Mouse (Mus musculus) stomach, embryonic 14.5 days (tissue): ENCODE measurements at regions not wholly inside any gene's neighbourhood (a gene's known extent, or its start where the extent isn't known, plus 50 kb on each side); places are given as distances from the start of the nearest gene placed in this dataset.

Experiments used
- ATAC-seq: fragments of 200-750 bp; cut with Nextera tagmentation; 2 replicates; pipeline ENCODE4 v1.8.0; 2017; ENCODE audit warnings: low read depth, moderate TSS enrichment; ENCODE audit not compliant: insufficient number of reproducible peaks, insufficient read depth, low FRiP score
- H3K27ac ChIP-seq: fragments of 300-500 bp; sonication (generic); 2 replicates; pipeline ENCODE4 v1.5.1; 2014; ENCODE audit warnings: mild to moderate bottlenecking, low read length, moderate library complexity, mixed read lengths
- H3K27me3 ChIP-seq: fragments of 300-500 bp; sonication (generic); 2 replicates; pipeline ENCODE4 v1.6.1; 2014; ENCODE audit warnings: low read length, control low read depth, mixed read lengths; ENCODE audit not compliant: control insufficient read depth, insufficient read depth
- H3K36me3 ChIP-seq: fragments of 300-500 bp; sonication (generic); 2 replicates; pipeline ENCODE4 v1.6.1; 2014; ENCODE audit warnings: mild to moderate bottlenecking, control low read depth, low read length, moderate library complexity, mixed read lengths; ENCODE audit not compliant: control insufficient read depth, insufficient read depth
- H3K4me1 ChIP-seq: fragments of 300-500 bp; sonication (generic); 2 replicates; pipeline ENCODE4 v1.6.1; 2014; ENCODE audit warnings: low read length, control low read depth, mixed read lengths; ENCODE audit not compliant: control insufficient read depth, insufficient read depth
- H3K4me2 ChIP-seq: fragments of 300-500 bp; sonication (generic); replicated peaks from 2 replicates; pipeline ENCODE4 v1.6.1; 2014; ENCODE audit warnings: low read depth, low read length, control low read depth
- H3K4me3 ChIP-seq: fragments of 300-500 bp; sonication (generic); 2 replicates; pipeline ENCODE4 v1.5.1; 2014; ENCODE audit warnings: low read depth, low read length, control low read depth
- H3K9ac ChIP-seq: fragments of 300-500 bp; sonication (generic); replicated peaks from 2 replicates; pipeline ENCODE4 v1.6.1; 2014; ENCODE audit warnings: low read depth, mild to moderate bottlenecking, control low read depth, low read length, moderate library complexity, mixed read lengths
- H3K9me3 ChIP-seq: fragments of 300-500 bp; sonication (generic); 2 replicates; pipeline ENCODE4 v1.6.1; 2016; ENCODE audit warnings: low read depth, low read length, control low read depth; ENCODE audit not compliant: control insufficient read depth
- WGBS: fragments of 180-500 bp; shearing (Covaris S2); extraction: QIAGEN DNeasy Blood & Tissue Kit; methylation state at CpG from one replicate; pipeline ENCODE4 v1.1.7; 2014; 5-methylcytosine and 5-hydroxymethylcytosine counted together

DNA sequence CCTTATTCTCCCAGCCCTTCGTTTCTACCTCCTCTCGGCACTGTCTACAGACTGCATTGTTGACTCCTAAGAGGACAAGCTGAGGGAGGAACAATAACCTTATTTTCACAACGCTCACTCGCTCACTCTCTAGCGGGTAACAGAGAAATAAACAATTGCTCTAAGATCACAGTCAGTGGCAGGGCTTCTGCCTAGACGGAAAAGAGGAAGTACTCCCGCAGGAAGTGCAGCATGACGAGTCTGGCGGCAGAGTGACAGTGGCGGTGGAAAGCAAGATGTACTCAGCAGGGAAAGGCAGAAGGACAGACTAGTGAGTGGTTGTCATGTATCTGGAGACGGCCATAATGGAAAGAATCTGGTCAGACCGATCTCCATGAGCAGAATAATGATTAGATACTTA, 421.6 kb downstream of the Efnb2 start:
- H3K9me3 ChIP-seq: no peaks in the 10 kb centered on the region
- no peak overlapping the region for H3K4me2 ChIP-seq

DNA sequence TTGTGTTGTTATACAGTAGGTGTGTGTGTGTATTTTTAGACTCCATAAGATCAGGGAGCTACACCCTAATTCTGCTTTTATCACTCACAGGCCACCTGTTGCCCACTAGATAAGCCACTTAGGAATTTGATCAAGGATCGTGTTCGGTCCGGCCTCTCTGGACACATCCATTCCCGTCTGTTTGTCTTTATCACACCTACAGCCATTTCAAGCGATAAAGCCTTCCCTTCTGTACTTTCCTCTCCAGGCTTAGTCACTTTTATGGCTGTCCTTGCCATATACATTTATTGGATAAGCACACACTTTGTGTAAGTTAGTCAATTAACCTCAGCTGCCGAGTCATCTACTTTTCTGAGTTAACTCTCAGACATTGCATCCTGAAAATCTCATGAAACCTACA, 423.0 kb downstream of the Efnb2 start:
- Histone ChIP-seq H3K4me1 (0 out of 2 replicates have a peak, but pooled peaks cover 4% of the 10 kb centered on the region), H3K27ac (no peak overlapping the region), H3K9ac (no peak overlapping the region), H3K4me2 (no peak overlapping the region), H3K9me3 (no peaks in the 10 kb centered on the region), H3K36me3 (no peaks in the 10 kb centered on the region), H3K4me3 (no peak overlapping the region), H3K27me3 (no peaks in the 10 kb centered on the region)
- no peak for ATAC-seq
- 66% methylated on average over 6 of the region's 6 CpGs for WGBS

More for the DNA sequence above, 421.6 kb downstream of the Efnb2 start:
- 76% methylated on average over 12 of the region's 12 CpGs for WGBS
- Histone ChIP-seq H3K4me3 (no peak overlapping the region), H3K4me1 (0 out of 2 replicates have a peak, but pooled peaks cover 4% of the 10 kb centered on the region), H3K27me3 (no peaks in the 10 kb centered on the region), H3K27ac (no peak overlapping the region), H3K9ac (no peak overlapping the region), H3K36me3 (no peaks in the 10 kb centered on the region)
- no peak for ATAC-seq

DNA sequence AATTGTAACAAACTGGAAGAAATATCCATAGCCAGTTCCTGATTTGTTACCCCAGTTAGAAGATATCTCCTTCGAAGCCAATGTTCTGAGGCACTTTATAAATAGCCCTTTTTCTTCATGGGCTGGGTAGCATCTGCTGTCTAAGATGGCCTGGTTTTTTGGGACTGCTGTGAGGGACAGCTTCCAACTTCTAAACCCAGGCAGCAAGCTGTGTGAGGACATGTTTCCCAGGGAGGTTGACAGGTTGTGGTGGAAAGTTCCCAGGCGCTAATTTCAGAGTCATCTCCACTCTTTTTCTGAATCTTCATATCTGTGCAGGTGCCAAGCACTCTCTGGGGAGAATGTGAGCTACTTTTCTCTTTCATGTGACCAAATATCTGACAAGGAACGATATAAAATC, 427.4 kb downstream of the Efnb2 start:
- Histone ChIP-seq H3K4me3 (no peak overlapping the region), H3K36me3 (no peaks in the 10 kb centered on the region), H3K27ac (no peak overlapping the region), H3K9me3 (no peaks in the 10 kb centered on the region), H3K27me3 (no peaks in the 10 kb centered on the region), H3K4me1 (no peaks in the 10 kb centered on the region), H3K4me2 (no peak overlapping the region), H3K9ac (no peak overlapping the region)
- ATAC-seq: no peak
- WGBS: 79% methylated on average over 3 of the region's 3 CpGs

DNA sequence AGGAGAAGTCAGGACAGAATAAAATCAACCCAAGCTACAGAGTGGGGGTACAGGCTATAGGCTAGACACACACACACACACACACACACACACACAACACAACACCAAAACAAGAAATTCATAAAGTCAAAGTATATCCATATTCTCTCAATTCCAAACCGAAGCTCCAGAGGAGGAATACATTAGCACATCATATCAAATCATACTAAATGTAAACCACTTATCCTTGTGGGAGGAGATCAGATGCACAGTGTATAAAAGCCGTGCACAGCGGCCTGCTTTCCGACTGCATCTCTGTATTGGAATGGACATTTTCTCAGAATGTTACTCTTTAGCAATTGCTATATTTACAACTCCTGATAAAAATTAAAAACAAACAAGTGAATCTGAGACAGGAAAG, 427.9 kb downstream of the Efnb2 start:
- Histone ChIP-seq H3K4me2 (no peak overlapping the region), H3K27me3 (no peaks in the 10 kb centered on the region), H3K9ac (no peak overlapping the region), H3K4me1 (no peaks in the 10 kb centered on the region), H3K27ac (no peak overlapping the region), H3K9me3 (no peaks in the 10 kb centered on the region), H3K4me3 (no peak overlapping the region), H3K36me3 (no peaks in the 10 kb centered on the region)
- ATAC-seq: no peak
- WGBS: 75% methylated on average over 4 of the region's 4 CpGs

DNA sequence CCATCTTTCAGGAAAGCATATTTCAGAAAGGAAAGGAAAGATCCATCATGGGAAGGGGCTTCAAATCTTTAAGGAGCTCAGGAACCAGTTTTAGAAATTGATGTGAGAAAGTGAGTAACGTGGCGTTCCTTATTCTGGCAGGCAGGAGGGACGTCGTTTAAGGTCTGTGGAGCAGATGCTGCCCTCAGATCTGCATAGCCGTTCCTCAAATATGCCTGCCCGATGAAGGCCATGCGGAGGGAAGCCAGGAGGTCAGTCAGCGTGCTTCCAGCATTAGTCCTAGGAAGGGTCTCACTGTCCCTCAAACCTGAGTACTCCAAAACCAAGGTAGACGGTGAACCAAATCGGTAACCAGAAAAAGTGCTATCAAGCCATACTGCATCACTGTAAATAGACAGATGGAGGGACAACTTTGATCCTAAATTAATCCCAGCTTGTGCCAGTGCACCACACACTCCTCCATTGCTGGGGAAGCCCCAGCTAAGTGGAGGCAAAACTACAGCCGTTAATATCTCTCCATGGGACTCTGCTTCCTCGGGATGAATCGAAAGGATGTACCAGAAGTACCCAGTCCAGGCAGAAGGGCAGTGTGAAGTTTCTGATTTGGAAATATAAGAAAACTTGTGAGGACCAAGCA, 428.9 kb downstream of the Efnb2 start:
- WGBS: 77% methylated on average over 13 of the region's 13 CpGs
- no peak for ATAC-seq
- H3K36me3 ChIP-seq: no peaks in the 10 kb centered on the region

DNA sequence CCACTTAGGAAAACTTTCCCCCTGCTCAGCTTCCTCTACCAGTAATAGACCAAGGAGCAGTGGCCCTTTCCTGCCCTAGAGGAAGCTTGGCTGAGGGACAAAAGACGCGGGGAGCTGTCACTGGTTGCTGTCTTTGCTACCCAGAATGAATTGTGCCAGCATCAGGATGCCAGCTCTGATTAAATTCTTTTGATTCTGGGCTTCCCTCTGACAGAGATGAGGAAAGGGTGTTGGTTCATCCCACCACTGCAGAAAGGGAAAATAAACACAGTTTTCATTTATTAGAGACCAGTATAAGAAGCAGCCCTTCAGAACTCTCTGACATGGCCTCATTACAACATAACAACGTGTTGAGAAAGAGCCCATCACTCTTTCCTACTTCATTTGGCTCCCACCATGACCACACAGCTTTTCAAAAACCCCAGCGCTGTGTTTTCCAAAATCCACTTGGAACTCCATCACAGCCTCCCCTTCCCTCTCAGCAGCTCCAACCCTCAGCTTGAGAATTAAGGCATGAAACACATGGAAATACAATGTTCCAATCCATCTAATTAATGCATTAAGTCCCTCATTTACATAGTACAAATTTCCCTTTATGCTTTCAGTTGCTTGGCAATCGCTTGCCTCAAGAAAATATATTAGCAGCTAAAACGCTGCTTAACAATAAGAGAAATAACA, 429.6 kb downstream of the Efnb2 start:
- Histone ChIP-seq H3K36me3 (no peaks in the 10 kb centered on the region), H3K27ac (no peak overlapping the region), H3K4me1 (no peaks in the 10 kb centered on the region), H3K9me3 (no peaks in the 10 kb centered on the region), H3K9ac (no peak overlapping the region), H3K4me3 (no peak overlapping the region), H3K4me2 (no peak overlapping the region), H3K27me3 (no peaks in the 10 kb centered on the region)
- no peak for ATAC-seq
- WGBS: 70% methylated on average over 6 of the region's 6 CpGs

More for the DNA sequence above, 428.9 kb downstream of the Efnb2 start:
- Histone ChIP-seq H3K27me3 (no peaks in the 10 kb centered on the region), H3K9ac (no peak overlapping the region), H3K4me2 (no peak overlapping the region), H3K4me1 (no peaks in the 10 kb centered on the region), H3K9me3 (no peaks in the 10 kb centered on the region), H3K27ac (no peak overlapping the region), H3K4me3 (no peak overlapping the region)

GRCm38 (mm10) chr8:8225994-8226393, 435.0 kb downstream of the Efnb2 start:
- H3K9me3 ChIP-seq: no peaks in the 10 kb centered on the region
- H3K4me3 ChIP-seq: no peak overlapping the region
- no peak overlapping the region for H3K27ac ChIP-seq
- no peaks in the 10 kb centered on the region for H3K4me1 ChIP-seq
- WGBS: 74% methylated on average over 2 of the region's 2 CpGs
- ATAC-seq: no peak
- no peak overlapping the region for H3K9ac ChIP-seq
- H3K36me3 ChIP-seq: no peaks in the 10 kb centered on the region
- no peaks in the 10 kb centered on the region for H3K27me3 ChIP-seq
- no peak overlapping the region for H3K4me2 ChIP-seq

DNA sequence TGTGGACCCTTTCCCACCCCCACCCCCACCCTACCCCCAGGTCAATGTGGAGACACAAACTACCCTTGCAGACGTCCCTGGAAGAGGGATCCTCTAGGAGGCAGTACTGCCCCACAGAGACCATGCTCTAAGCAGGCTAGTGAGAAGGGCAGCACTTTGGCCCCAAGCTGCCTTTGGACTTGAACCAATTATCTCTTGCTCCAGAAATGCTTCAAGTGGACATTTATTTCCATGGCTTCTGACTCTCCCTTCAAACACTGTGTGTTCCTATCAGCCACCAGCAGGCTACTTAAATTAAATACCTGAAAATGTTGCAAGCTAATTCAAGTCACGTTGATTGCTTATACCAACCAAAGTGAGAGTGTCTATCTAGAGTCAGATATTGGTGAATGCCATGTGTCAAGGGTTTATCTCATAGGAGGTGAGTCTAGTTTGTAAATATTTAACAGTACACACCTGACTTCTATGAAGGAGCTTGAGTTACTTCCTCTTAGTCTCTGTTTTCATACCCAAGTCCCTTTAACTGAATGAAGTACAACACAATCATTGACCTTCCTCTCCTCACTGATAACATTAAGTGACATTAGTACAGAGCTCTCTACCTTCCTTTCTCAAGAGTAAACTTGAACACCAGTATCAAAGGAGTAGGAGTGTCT, 435.7 kb downstream of the Efnb2 start:
- peak; percentile 90 for ATAC-seq
- Histone ChIP-seq H3K4me3 (no peak overlapping the region), H3K9ac (no peak overlapping the region), H3K9me3 (no peaks in the 10 kb centered on the region), H3K27ac (no peak overlapping the region), H3K4me1 (no peaks in the 10 kb centered on the region), H3K4me2 (no peak overlapping the region), H3K36me3 (no peaks in the 10 kb centered on the region), H3K27me3 (no peaks in the 10 kb centered on the region)
- WGBS: 60% methylated on average over 2 of the region's 2 CpGs
